Mouse (Mus musculus): ENCODE data around the gene Cd209d.
"Not testable (repeated sequence)": the region's sequence is repeated elsewhere in the genome, so short reads cannot be mapped to it uniquely, and the experiment has no call there.

Gene Cd209d

GRCm38 (mm10) chr8:3878455-3878854 lies at the start of gene Cd209d:
TSS of gene Cd209d (minus strand) at chr8:3878555.
- DNase-seq: no peak

GRCm38 (mm10) chr8:3926744-3927143 lies 48.4 kb upstream of the Cd209d start, which contains the start of gene Cd209b:
TSS of gene Cd209b (minus strand) at chr8:3926844.
- DNase-seq: no peak

GRCm38 (mm10) chr8:3876121-3876520 lies 2.2 kb downstream of the Cd209d start:
- no peak for DNase-seq

GRCm38 (mm10) chr8:3862736-3863135 lies 15.6 kb downstream of the Cd209d start:
- not testable (repeated sequence) for DNase-seq

GRCm38 (mm10) chr8:3854209-3854608 lies 24.1 kb downstream of the Cd209d start, which contains the start of gene Cd209e:
TSS of gene Cd209e (minus strand) at chr8:3854309.
- DNase-seq: no peak
